Mouse (Mus musculus) heart, postnatal 0 days (tissue): ENCODE results near the gene Ube2e3. TPM values are rescaled to one million over a fixed set of nuclear protein-coding genes. Genes with fewer than 3 reads are reported as not detected.

Experiments
- ATAC-seq: fragments of 200-750 bp; cut with Nextera tagmentation; 2 replicates; pipeline ENCODE4 v1.8.0; 2017; ENCODE audit warnings: low read depth, moderate number of reproducible peaks, moderate library complexity; ENCODE audit not compliant: insufficient read depth
- DNase-seq: peaks from one replicate; pipeline ENCODE4 v3.0.0-alpha.2; 2016; ENCODE audit warnings: low spot score
- H3K27ac ChIP-seq: fragments of 300-500 bp; sonication (generic); 2 replicates; pipeline ENCODE4 v1.5.1; 2014; ENCODE audit warnings: low read depth, mild to moderate bottlenecking
- H3K27me3 ChIP-seq: fragments of 300-500 bp; sonication (generic); 2 replicates; pipeline ENCODE4 v1.6.1; 2014; ENCODE audit warnings: low read length, mixed read lengths; ENCODE audit not compliant: control insufficient read depth, insufficient read depth
- H3K36me3 ChIP-seq: fragments of 300-500 bp; sonication (generic); replicated peaks from 2 replicates; pipeline ENCODE4 v1.6.1; 2014; ENCODE audit warnings: low read length, mixed read lengths; ENCODE audit not compliant: control insufficient read depth, insufficient read depth
- H3K4me1 ChIP-seq: fragments of 300-500 bp; sonication (generic); 2 replicates; pipeline ENCODE4 v1.6.1; 2014; ENCODE audit warnings: antibody characterized with exemption; ENCODE audit not compliant: control insufficient read depth, insufficient read depth
- H3K4me2 ChIP-seq: fragments of 300-500 bp; sonication (generic); 2 replicates; pipeline ENCODE4 v1.6.1; 2014; ENCODE audit warnings: low read depth, mild to moderate bottlenecking, low read length, moderate library complexity
- H3K4me3 ChIP-seq: fragments of 300-500 bp; sonication (generic); 2 replicates; pipeline ENCODE4 v1.5.1; 2014; ENCODE audit warnings: low read depth, low read length
- H3K9ac ChIP-seq: fragments of 300-500 bp; sonication (generic); replicated peaks from 2 replicates; pipeline ENCODE4 v1.6.1; 2014; ENCODE audit warnings: low read depth, low read length, mixed read lengths
- H3K9me3 ChIP-seq: fragments of 300-500 bp; sonication (generic); replicated peaks from 2 replicates; pipeline ENCODE4 v1.6.1; 2016; ENCODE audit warnings: low read length; ENCODE audit not compliant: control insufficient read depth
- CTCF ChIP-seq: IDR thresholded peaks from 2 replicates; pipeline ENCODE4 v1.5.1; 2016; ENCODE audit warnings: antibody characterized with exemption, control low read depth, low read depth
- EP300 ChIP-seq: IDR thresholded peaks from 2 replicates; pipeline ENCODE4 v1.6.1; 2016; ENCODE audit warnings: antibody characterized with exemption, low read depth
- WGBS: fragments of 180-500 bp; shearing (Covaris S2); extraction: QIAGEN DNeasy Blood & Tissue Kit; methylation state at CpG from one replicate; pipeline ENCODE4 v1.1.7; 2014; 5-methylcytosine and 5-hydroxymethylcytosine counted together
- polyA plus RNA-seq: library from polyadenylated mRNA; unstranded; fragments of >200 nt; fragmentation: Nextera tagmentation; extraction: Ambion mirVana; gene quantifications from 2 replicates; pipeline ENCODE4 v1.2.1, GENCODE M21; 2015
- total RNA-seq: library from RNA; depleted of rRNA; stranded (reverse); fragments of >200 nt; gene quantifications from 2 replicates; pipeline ENCODE4 v1.2.3, GENCODE M21; 2014; ENCODE audit warnings: low replicate concordance

The Ube2e3 gene
- total and polyA plus RNA-seq, 2 experiments from 2014 or later, result 83.4 to 95.2 TPM

DNA sequence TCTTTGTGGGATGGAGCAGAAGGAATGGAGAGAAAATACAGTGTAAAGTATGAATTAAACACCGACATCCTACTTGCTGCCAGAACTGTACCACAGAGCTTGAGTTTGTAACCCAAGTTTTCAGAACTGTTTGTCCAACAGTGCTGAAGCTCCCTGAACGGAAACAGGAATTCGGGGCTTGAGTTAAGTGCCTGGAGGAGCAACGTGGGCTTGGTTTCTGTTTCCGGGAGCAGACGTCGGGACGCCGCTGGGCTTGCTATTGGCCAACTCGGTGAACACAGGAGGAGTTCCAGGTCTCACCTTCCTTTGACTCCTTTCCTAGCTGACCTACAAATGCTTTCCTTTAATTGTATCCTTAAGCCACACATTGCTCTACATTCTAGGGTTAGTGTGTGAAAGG lies 22.2 kb upstream of the Ube2e3 start:
- no peaks in the 10 kb centered on the region for H3K27me3 ChIP-seq
- WGBS, result 77% methylated on average over 10 of the region's 10 CpGs
- no peak for TF ChIP-seq CTCF
- TF ChIP-seq EP300, result no peak
- H3K9me3 ChIP-seq, result no peaks in the 10 kb centered on the region
- H3K9ac ChIP-seq, result no peak overlapping the region
- H3K27ac ChIP-seq, result no peak overlapping the region
- no peaks in the 10 kb centered on the region for H3K36me3 ChIP-seq
- H3K4me3 ChIP-seq, result no peak overlapping the region
- no peaks in the 10 kb centered on the region for H3K4me1 ChIP-seq
- DNase-seq, result no peak
- ATAC-seq, result no peak
- no peak overlapping the region for H3K4me2 ChIP-seq

DNA sequence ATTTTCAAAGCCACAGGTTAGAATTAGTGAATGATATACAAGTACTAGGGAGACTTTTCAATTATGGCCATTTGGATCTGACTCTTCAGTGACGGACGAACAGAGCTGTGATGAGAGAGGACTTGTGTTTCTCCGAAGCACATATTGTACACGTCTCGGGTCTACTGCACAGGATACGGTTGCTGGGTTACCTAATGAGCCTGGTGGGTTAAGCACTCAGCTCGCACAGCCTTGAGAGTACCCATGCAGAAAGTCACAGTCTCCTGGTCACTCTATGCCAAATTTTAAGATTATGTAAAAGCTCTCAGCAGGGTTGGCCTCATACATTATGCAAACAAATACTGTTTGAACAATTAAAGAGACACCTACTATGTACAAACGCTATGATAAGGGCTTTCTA lies 13.6 kb upstream of the Ube2e3 start:
- no peak for TF ChIP-seq CTCF
- ATAC-seq (no peak), DNase-seq (no peak)
- no peak overlapping the region for H3K4me2 ChIP-seq
- H3K36me3 ChIP-seq, result no peaks in the 10 kb centered on the region
- no peaks in the 10 kb centered on the region for H3K27me3 ChIP-seq
- WGBS, result 67% methylated on average over 8 of the region's 8 CpGs
- H3K4me3 ChIP-seq, result no peak overlapping the region
- no peak overlapping the region for H3K9ac ChIP-seq
- no peak overlapping the region for H3K27ac ChIP-seq
- H3K9me3 ChIP-seq, result no peaks in the 10 kb centered on the region
- no peaks in the 10 kb centered on the region for H3K4me1 ChIP-seq

DNA sequence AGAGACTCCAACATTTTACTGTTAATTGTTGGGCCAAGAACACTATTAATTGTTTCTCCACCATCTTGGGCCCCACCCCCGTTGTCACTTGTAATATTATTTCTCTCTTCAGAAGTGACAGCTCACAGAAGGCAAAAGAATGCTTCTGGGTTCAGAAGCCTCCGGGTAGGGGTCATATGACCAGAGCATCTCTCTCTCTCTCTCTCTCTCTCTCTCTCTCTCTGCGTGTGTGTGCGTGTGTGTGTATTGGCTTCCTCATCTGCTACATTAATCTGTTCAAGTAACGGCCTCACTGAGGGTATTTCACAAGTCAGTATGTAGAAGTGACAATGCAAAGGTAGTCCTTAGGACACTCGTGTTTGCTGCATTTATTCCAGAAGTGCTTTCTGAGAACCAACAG lies 9.3 kb upstream of the Ube2e3 start:
- TF ChIP-seq CTCF (no peak), EP300 (no peak)
- ATAC-seq (no peak), DNase-seq (no peak)
- Histone ChIP-seq H3K36me3 (no peaks in the 10 kb centered on the region), H3K9ac (no peak overlapping the region), H3K4me1 (no peaks in the 10 kb centered on the region), H3K4me3 (no peak overlapping the region), H3K27ac (no peak overlapping the region), H3K4me2 (no peak overlapping the region), H3K27me3 (no peaks in the 10 kb centered on the region), H3K9me3 (no peaks in the 10 kb centered on the region)
- WGBS, result 62% methylated on average over 6 of the region's 6 CpGs

DNA sequence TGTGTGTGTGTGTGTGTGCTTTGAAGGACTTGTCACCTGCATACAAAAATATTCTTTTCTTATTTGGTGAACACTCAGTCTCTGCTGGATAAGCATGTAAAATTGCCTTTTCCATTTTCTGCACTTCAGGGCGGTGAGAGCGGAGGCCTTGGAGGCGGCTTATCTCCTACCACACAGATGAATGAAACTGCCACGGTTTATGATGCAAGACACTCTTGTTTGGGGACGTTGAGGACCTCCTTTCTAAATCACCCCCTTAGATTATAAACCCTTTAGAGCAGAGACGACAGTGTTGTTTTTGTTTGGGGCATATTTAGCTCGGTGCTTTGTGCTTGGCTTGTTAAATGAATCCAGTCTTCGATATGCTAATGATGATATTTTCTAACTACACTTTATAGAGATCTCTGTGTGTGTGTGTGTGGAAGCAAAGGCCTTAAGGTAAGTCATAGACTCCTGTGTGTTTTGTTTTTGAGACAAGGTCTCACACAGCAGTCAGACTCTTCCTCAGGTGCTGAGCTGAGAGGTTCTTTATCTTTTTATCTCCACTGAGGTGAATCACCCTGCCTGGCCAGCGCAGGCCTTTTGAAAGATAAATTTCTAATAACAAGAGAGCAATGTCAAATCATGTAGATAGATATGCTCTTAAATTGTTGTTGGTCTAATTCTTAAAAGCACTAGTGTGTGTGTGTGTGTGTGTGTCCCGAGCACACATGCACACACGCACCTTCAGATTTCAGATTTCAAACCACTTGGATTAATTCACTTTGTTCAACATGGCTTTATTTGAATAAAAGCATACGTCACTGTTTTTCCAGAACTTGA lies 8.4 kb upstream of the Ube2e3 start:
- H3K4me2 ChIP-seq, result no peak overlapping the region
- DNase-seq (no peak), ATAC-seq (no peak)
- no peak overlapping the region for H3K9ac ChIP-seq
- H3K36me3 ChIP-seq, result no peaks in the 10 kb centered on the region
- no peaks in the 10 kb centered on the region for H3K4me1 ChIP-seq
- H3K27me3 ChIP-seq, result no peaks in the 10 kb centered on the region
- no peaks in the 10 kb centered on the region for H3K9me3 ChIP-seq
- no peak for TF ChIP-seq CTCF
- TF ChIP-seq EP300, result no peak
- no peak overlapping the region for H3K27ac ChIP-seq
- no peak overlapping the region for H3K4me3 ChIP-seq
- 72% methylated on average over 12 of the region's 12 CpGs for WGBS

DNA sequence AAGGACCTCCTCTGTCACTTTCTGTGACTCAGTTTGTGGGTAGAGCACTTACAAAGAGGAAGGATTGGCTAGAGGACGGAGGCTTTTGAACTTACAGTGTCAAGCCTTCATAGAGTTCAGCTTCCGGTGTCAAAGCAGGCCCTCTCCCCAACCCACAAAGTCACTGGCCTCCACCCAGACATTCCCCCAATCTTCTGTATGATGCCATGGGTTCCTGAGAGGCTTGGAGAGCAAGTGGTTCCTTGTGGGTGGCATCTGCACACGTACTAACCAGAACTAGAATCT lies 7.9 kb upstream of the Ube2e3 start:
- TF ChIP-seq EP300 (no peak), CTCF (no peak)
- no peak for ATAC-seq
- no peak overlapping the region for H3K9ac ChIP-seq

DNA sequence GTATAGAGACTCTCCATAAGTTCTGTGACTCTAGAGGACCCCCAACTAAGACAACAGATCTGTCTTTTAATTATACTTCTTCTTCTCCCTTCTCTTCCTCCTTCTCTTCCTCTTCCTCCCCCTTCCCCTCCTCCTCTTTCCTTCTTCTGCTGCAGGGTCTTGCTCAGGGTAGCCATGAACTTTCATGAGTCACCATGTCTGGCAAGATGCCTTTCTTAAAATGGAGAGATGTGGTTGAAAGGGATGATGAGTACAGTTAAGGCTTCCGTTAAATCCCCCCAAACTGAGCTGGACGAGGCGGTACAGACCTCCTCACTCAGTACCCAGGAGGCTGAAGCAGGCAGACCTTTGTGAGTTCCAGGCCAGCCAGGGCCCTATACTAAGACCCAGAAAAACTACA lies 3.8 kb upstream of the Ube2e3 start:
- Histone ChIP-seq H3K4me2 (no peak overlapping the region), H3K4me3 (no peak overlapping the region), H3K27ac (no peak overlapping the region), H3K9me3 (no peaks in the 10 kb centered on the region), H3K9ac (no peak overlapping the region), H3K4me1 (no peaks in the 10 kb centered on the region), H3K36me3 (no peaks in the 10 kb centered on the region), H3K27me3 (no peaks in the 10 kb centered on the region)
- TF ChIP-seq EP300 (no peak), CTCF (no peak)
- 88% methylated on average over 3 of the region's 3 CpGs for WGBS
- no peak for DNase-seq
- ATAC-seq, result no peak

More for the DNA sequence above, 7.9 kb upstream of the Ube2e3 start:
- H3K36me3 ChIP-seq, result no peaks in the 10 kb centered on the region
- no peak overlapping the region for H3K4me2 ChIP-seq
- H3K27ac ChIP-seq, result no peak overlapping the region
- H3K9me3 ChIP-seq, result no peaks in the 10 kb centered on the region
- no peaks in the 10 kb centered on the region for H3K4me1 ChIP-seq
- H3K4me3 ChIP-seq, result no peak overlapping the region
- WGBS, result 74% methylated on average over 3 of the region's 3 CpGs
- no peak for DNase-seq
- H3K27me3 ChIP-seq, result no peaks in the 10 kb centered on the region
